In the genomic region with DNA sequence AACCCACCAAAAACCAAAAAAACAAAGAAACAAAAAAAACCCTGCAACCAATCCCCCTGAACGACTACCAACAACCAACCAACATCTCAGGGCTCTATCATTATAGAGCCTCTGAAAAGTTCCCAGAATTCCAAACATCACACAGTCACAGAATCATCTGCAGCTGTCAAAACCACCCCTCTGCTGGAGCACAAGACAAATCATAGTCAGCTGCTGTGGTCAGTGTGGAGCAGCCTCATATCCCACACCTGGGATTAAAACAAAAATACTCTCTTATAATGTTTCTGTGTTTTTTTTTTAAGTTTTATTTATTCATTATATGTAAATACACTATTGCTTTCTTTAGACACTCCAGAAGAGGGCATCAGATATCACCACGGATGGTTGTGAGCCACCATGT, we compare ENCODE assay signal across 16 mouse cellular contexts.
"Had no signal": no experiment of that assay in that cellular context is flagged by ENCODE, and none has a peak within 500 bp of the region (broad histone marks: within the 10 kb centered on the region; RNA-seq: fewer than 3 reads in every experiment).

No protein-coding gene starts in this region.

- H3K36me3 ChIP-seq: stomach, embryonic 15.5 days had no signal

- H3K4me1 ChIP-seq: stomach, embryonic 15.5 days had no signal

- H3K9ac ChIP-seq: neural tube, embryonic 12.5 days; neural tube, embryonic 13.5 days; neural tube, embryonic 15.5 days; stomach, embryonic 15.5 days had no signal

- H3K27ac ChIP-seq: neural tube, embryonic 12.5 days; stomach, embryonic 15.5 days; stomach, postnatal 0 days had no signal

- H3K9me3 ChIP-seq: neural tube, embryonic 12.5 days; neural tube, embryonic 13.5 days; neural tube, embryonic 15.5 days; stomach, embryonic 15.5 days had no signal

- H3K4me2 ChIP-seq: neural tube, embryonic 12.5 days; neural tube, embryonic 13.5 days; neural tube, embryonic 15.5 days; stomach, embryonic 15.5 days had no signal

- H3K27me3 ChIP-seq: neural tube, embryonic 12.5 days; neural tube, embryonic 13.5 days; neural tube, embryonic 15.5 days; stomach, embryonic 15.5 days had no signal

- H3K4me3 ChIP-seq: neural tube, embryonic 12.5 days; neural tube, embryonic 13.5 days; neural tube, embryonic 15.5 days; stomach, embryonic 15.5 days had no signal

- DNase-seq: retina, postnatal 1 day; right cerebral cortex, adult 18-20 months; right cerebral cortex, postnatal 14 days; right cerebral cortex, postnatal 25 days; right cerebral cortex, postnatal 4 days; spleen, adult 18-20 months; thymus, adult 18-20 months; thymus, postnatal 14 days; thymus, postnatal 25 days; thymus, postnatal 36 days; thymus, postnatal 4 days had no signal
